Mouse (Mus musculus): ENCODE measurements around the gene Tcf3. TPM values are rescaled to one million over a fixed set of nuclear protein-coding genes. Genes with fewer than 3 reads are reported as not detected.

The Tcf3 gene
- 52.8 and 59.5 TPM in 2 replicates for polyA plus RNA-seq (2015; fragmentation: Nextera tagmentation; extraction: Ambion mirVana)

GRCm38 (mm10) chr10:80433513-80434232, at the start of gene Tcf3:
Gene Tcf3, minus strand, starts transcription at chr10:80433647.
- Histone ChIP-seq H3K36me3 (replicated peaks) (peaks cover 26% of the 10 kb centered on the region), H3K9me3 (replicated peaks) (no peaks in the 10 kb centered on the region), H3K4me2 (peak within 1 kb of the TSS; percentile 84), H3K9ac (peak within 1 kb of the TSS; percentile 100), H3K27ac (replicated peaks) (peak within 1 kb of the TSS; percentile 98), H3K4me3 (replicated peaks) (peak within 1 kb of the TSS; percentile 100), H3K27me3 (no peaks in the 10 kb centered on the region; the same call in 1 of the 2 replicates), H3K4me1 (replicated peaks) (peaks cover 72% of the 10 kb centered on the region)
- WGBS (ENCODE audit: insufficient replicate concordance): under 1% methylated on average over 60 of the region's 61 CpGs
- peak; percentile 88 for ATAC-seq (ENCODE audit: insufficient read depth)

GRCm38 (mm10) chr10:80481002-80481401, 47.6 kb upstream of the Tcf3 start:
- H3K4me2 ChIP-seq: no peak overlapping the region
- H3K9ac ChIP-seq: no peak overlapping the region
- no peak overlapping the region for H3K27ac ChIP-seq (replicated peaks)
- peak; percentile 58 for ATAC-seq (ENCODE audit: insufficient read depth)
- WGBS (ENCODE audit: insufficient replicate concordance): 20% methylated on average over 5 of the region's 5 CpGs
- peaks cover 23% of the 10 kb centered on the region for H3K4me1 ChIP-seq (replicated peaks)
- no peaks in the 10 kb centered on the region for H3K36me3 ChIP-seq (replicated peaks)
- H3K4me3 ChIP-seq (replicated peaks): no peak overlapping the region
- H3K9me3 ChIP-seq (replicated peaks): no peaks in the 10 kb centered on the region
- peaks cover 87% of the 10 kb centered on the region for H3K27me3 ChIP-seq

- Histone ChIP-seq H3K4me3 (replicated peaks) (no peak overlapping the region), H3K36me3 (replicated peaks) (no peaks in the 10 kb centered on the region), H3K9me3 (replicated peaks) (no peaks in the 10 kb centered on the region), H3K27me3 (peaks cover 78% of the 10 kb centered on the region), H3K4me2 (no peak overlapping the region), H3K9ac (no peak overlapping the region), H3K27ac (replicated peaks) (no peak overlapping the region), H3K4me1 (replicated peaks) (peaks cover 42% of the 10 kb centered on the region)
- 64% methylated on average over 5 of the region's 5 CpGs for WGBS (ENCODE audit: insufficient replicate concordance)
- ATAC-seq (ENCODE audit: insufficient read depth): no peak
Measured at GRCm38 (mm10) chr10:80478531-80478930, 45.1 kb upstream of the Tcf3 start.

- Histone ChIP-seq H3K4me1 (replicated peaks) (peaks cover 35% of the 10 kb centered on the region), H3K9ac (peak overlapping the region; percentile 52; the same call in 1 of the 2 replicates), H3K36me3 (replicated peaks) (no peaks in the 10 kb centered on the region), H3K27ac (replicated peaks) (peak overlapping the region; percentile 85), H3K4me3 (replicated peaks) (peak overlapping the region; percentile 68), H3K4me2 (peak overlapping the region; percentile 88), H3K9me3 (replicated peaks) (no peaks in the 10 kb centered on the region), H3K27me3 (peaks cover 80% of the 10 kb centered on the region)
- ATAC-seq (ENCODE audit: insufficient read depth): peak; percentile 87
- WGBS (ENCODE audit: insufficient replicate concordance): 1% methylated on average over 58 of the region's 58 CpGs
Measured at GRCm38 (mm10) chr10:80475290-80475959, 42.0 kb upstream of the Tcf3 start.

- peaks cover 95% of the 10 kb centered on the region for H3K27me3 ChIP-seq
- no peak overlapping the region for H3K27ac ChIP-seq (replicated peaks)
- no peaks in the 10 kb centered on the region for H3K9me3 ChIP-seq (replicated peaks)
- no peaks in the 10 kb centered on the region for H3K36me3 ChIP-seq (replicated peaks)
- no peaks in the 10 kb centered on the region for H3K4me1 ChIP-seq (replicated peaks)
- no peak overlapping the region for H3K4me2 ChIP-seq
- WGBS (ENCODE audit: insufficient replicate concordance): 49% methylated on average over 5 of the region's 5 CpGs
- no peak overlapping the region for H3K4me3 ChIP-seq (replicated peaks)
- no peak for ATAC-seq (ENCODE audit: insufficient read depth)
- no peak overlapping the region for H3K9ac ChIP-seq
Measured at GRCm38 (mm10) chr10:80465066-80465465, 31.6 kb upstream of the Tcf3 start.

GRCm38 (mm10) chr10:80464381-80465035, 31.1 kb upstream of the Tcf3 start:
- Histone ChIP-seq H3K4me1 (replicated peaks) (no peaks in the 10 kb centered on the region), H3K27ac (replicated peaks) (no peak overlapping the region), H3K9ac (no peak overlapping the region), H3K9me3 (replicated peaks) (no peaks in the 10 kb centered on the region), H3K4me2 (no peak overlapping the region), H3K4me3 (replicated peaks) (no peak overlapping the region), H3K36me3 (replicated peaks) (no peaks in the 10 kb centered on the region), H3K27me3 (peaks cover 93% of the 10 kb centered on the region)
- 15% methylated on average over 19 of the region's 19 CpGs for WGBS (ENCODE audit: insufficient replicate concordance)
- ATAC-seq (ENCODE audit: insufficient read depth): no peak

- no peaks in the 10 kb centered on the region for H3K4me1 ChIP-seq (replicated peaks)
- H3K9ac ChIP-seq: no peak overlapping the region
- no peaks in the 10 kb centered on the region for H3K36me3 ChIP-seq (replicated peaks)
- peaks cover 72% of the 10 kb centered on the region for H3K27me3 ChIP-seq
- WGBS (ENCODE audit: insufficient replicate concordance): 15% methylated on average over 7 of the region's 7 CpGs
- no peak overlapping the region for H3K4me3 ChIP-seq (replicated peaks)
- no peaks in the 10 kb centered on the region for H3K9me3 ChIP-seq (replicated peaks)
- H3K4me2 ChIP-seq: no peak overlapping the region
- no peak overlapping the region for H3K27ac ChIP-seq (replicated peaks)
- no peak for ATAC-seq (ENCODE audit: insufficient read depth)
Measured at GRCm38 (mm10) chr10:80461346-80461745, 27.9 kb upstream of the Tcf3 start.

- no peaks in the 10 kb centered on the region for H3K36me3 ChIP-seq (replicated peaks)
- no peak overlapping the region for H3K27ac ChIP-seq (replicated peaks)
- H3K9ac ChIP-seq: no peak overlapping the region
- H3K9me3 ChIP-seq (replicated peaks): no peaks in the 10 kb centered on the region
- H3K4me2 ChIP-seq: no peak overlapping the region
- H3K4me3 ChIP-seq (replicated peaks): no peak overlapping the region
- no peak for ATAC-seq (ENCODE audit: insufficient read depth)
- H3K27me3 ChIP-seq: peaks cover 64% of the 10 kb centered on the region
- 48% methylated on average over 4 of the region's 4 CpGs for WGBS (ENCODE audit: insufficient replicate concordance)
- H3K4me1 ChIP-seq (replicated peaks): no peaks in the 10 kb centered on the region
Measured at GRCm38 (mm10) chr10:80460324-80460723, 26.9 kb upstream of the Tcf3 start.

GRCm38 (mm10) chr10:80459671-80460070, 26.2 kb upstream of the Tcf3 start:
- WGBS (ENCODE audit: insufficient replicate concordance): 76% methylated on average over 11 of the region's 11 CpGs
- no peaks in the 10 kb centered on the region for H3K36me3 ChIP-seq (replicated peaks)
- no peak overlapping the region for H3K27ac ChIP-seq (replicated peaks)
- no peak overlapping the region for H3K4me2 ChIP-seq
- no peak overlapping the region for H3K9ac ChIP-seq
- H3K4me1 ChIP-seq (replicated peaks): no peaks in the 10 kb centered on the region
- H3K4me3 ChIP-seq (replicated peaks): no peak overlapping the region
- ATAC-seq (ENCODE audit: insufficient read depth): no peak
- peaks cover 63% of the 10 kb centered on the region for H3K27me3 ChIP-seq
- H3K9me3 ChIP-seq (replicated peaks): no peaks in the 10 kb centered on the region

- 69% methylated on average over 10 of the region's 10 CpGs for WGBS (ENCODE audit: insufficient replicate concordance)
- Histone ChIP-seq H3K4me2 (no peak overlapping the region), H3K27ac (replicated peaks) (no peak overlapping the region), H3K27me3 (peaks cover 63% of the 10 kb centered on the region), H3K9me3 (replicated peaks) (no peaks in the 10 kb centered on the region), H3K36me3 (replicated peaks) (no peaks in the 10 kb centered on the region), H3K4me3 (replicated peaks) (no peak overlapping the region), H3K4me1 (replicated peaks) (no peaks in the 10 kb centered on the region), H3K9ac (no peak overlapping the region)
- no peak for ATAC-seq (ENCODE audit: insufficient read depth)
Measured at GRCm38 (mm10) chr10:80459236-80459635, 25.8 kb upstream of the Tcf3 start.

GRCm38 (mm10) chr10:80455697-80456096, 22.2 kb upstream of the Tcf3 start:
- WGBS (ENCODE audit: insufficient replicate concordance): 55% methylated on average over 5 of the region's 5 CpGs
- no peak for ATAC-seq (ENCODE audit: insufficient read depth)
- no peaks in the 10 kb centered on the region for H3K9me3 ChIP-seq (replicated peaks)
- H3K4me1 ChIP-seq (replicated peaks): peaks cover 7% of the 10 kb centered on the region
- H3K27me3 ChIP-seq: peaks cover 59% of the 10 kb centered on the region
- no peak overlapping the region for H3K4me2 ChIP-seq
- H3K4me3 ChIP-seq (replicated peaks): no peak overlapping the region
- H3K27ac ChIP-seq (replicated peaks): no peak overlapping the region
- H3K36me3 ChIP-seq (replicated peaks): no peaks in the 10 kb centered on the region
- H3K9ac ChIP-seq: no peak overlapping the region
